Mouse (Mus musculus) hindlimb bud, embryonic 11.5 days (tissue): Measurements from ENCODE around the gene Spred1.

ENCODE experiments used
- DNase-seq: peaks from one replicate; pipeline ENCODE4 v3.0.0-alpha.2; 2012; ENCODE audit warnings: low read depth, low spot score; ENCODE audit errors: extremely low spot score

The Spred1 gene

GRCm38 (mm10) chr2:117121212-117121983 is at the start of gene Spred1:
Spred1 (plus strand) TSS chr2:117121374.
- DNase-seq = no peak

DNA sequence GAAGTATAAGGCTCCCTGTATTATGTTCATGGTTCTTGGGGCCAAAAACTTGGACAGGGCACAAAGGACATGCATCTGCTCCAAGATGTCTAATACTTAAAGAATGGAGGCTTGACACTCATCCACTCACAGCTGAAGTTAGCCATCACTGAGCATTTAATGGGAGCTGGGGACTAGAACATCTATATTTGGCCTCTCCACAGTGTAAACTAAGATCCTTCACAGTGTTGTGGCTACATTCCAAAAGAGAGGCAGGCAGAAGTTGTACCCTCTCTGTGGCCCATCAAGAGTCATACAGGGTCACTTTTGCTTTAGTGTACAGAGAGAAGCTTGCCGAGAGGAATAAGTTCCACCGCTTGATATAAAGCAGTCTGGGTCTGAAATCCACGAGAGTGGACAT is 49.6 kb upstream of the Spred1 start:
- DNase-seq = no peak

GRCm38 (mm10) chr2:117078711-117079110 is 42.5 kb upstream of the Spred1 start:
- no peak for DNase-seq

GRCm38 (mm10) chr2:117079621-117080020 is 41.6 kb upstream of the Spred1 start:
- no peak for DNase-seq

DNA sequence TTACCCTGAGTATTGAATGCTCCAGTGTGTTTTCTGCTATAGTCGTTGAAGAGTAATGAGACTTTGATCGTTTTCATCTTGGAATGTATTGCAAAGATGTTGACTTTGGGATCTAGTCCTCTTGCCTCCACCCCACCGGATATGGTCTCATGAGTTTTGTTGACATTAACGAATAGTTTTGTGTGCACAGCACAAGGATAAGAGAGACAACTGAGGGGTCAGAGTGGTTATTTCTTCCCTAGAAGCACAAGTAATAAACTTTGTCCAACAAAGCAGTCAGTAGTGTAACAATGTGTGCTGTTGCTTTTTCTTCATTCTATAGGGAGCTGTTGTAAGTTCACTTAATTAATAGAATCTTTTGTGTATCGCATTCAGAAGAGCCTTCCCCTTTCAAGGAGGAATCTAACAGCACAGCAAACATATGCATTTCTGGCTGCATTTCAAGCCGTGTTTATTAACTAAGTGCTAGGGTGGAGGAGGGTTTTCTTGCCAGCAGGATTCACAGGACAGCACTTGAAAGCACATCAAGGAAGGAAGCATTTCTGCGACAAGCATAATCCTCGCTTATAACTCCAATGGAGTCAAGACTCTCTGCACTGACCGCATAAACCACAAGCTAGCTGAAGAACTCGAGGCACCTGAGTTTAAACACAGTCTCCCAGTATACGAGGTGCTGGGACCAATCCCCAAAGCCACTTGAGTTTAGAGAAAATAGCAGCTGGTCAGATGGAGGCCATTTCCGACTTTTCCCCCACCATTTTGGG is 35.0 kb upstream of the Spred1 start:
- no peak for DNase-seq

GRCm38 (mm10) chr2:117086766-117087457 is 34.3 kb upstream of the Spred1 start:
- DNase-seq = no peak

DNA sequence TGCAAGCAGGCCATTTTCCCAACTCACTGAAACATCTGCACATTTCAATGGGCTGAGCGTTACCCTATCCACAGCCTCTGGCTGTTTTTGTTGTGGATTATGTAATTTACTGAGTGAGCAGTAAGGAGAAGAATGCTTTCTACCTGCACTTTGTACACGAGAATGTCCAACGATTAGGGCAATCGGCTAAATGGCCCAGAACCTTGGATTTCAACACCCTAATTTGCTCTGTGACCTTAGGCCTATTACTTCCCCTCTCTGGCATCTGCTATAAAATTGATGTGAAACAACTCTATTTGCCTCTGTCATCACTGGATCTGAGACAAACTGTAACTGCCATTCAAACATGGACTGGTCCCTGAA is 33.7 kb upstream of the Spred1 start:
- DNase-seq = no peak

DNA sequence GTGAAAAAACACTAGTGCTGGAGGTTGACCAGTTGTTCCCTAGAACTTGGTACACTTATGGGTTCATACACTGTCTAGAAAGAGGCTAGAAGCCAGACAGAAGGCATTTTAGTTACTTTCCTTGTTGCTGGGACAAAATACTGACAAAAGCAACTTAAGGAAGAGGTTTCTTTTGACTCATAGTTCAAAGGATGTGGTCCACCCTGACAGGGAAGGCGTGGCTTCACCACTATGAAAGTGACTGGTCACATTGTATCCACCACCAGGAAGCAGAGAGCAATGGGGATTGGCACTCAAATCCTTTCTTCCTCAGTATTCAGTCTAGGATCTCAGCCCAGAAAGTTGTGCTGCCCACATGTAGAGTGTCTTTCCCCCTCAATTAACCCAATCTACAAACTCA is 31.7 kb upstream of the Spred1 start:
- no peak for DNase-seq

DNA sequence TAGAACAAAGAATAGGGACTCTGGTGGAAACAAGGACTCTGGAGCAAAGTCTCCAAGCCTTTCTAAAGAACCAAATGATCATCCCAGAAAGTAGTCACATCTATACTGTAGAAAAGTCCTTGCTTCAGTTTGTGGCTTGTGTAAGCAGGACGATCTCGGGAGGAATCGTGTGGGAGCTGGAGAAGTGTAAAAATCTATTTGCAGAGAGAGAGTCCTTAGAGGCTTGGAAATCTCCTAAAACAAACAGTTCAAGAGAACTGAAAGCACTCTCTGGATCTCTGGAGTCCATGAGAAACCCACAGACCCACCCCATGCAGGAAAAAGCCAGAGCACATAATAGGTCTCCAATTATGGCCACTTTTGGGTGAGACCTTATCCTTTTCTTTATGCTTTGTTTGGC is 31.1 kb upstream of the Spred1 start:
- no peak for DNase-seq

DNA sequence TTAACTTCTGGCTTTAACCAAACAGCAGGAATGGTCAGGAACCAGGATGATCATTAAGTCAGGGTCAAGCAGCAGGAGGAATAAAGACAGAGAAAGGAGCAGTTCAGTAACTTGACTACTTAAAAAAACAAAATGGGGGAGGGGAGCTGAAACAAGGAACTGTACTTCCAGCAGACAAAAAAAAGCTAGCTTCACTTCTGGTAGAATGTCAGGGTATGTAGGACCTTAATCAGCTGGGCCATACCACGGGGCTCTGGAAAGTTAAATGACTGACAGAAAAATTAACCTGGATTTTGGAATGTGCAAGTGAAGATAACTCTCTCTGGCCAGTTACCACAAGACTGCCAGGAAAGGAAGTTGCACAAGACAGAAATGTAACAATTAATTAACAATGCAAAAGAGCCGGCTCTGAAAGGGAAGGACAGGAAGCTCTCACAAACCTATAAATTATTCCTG is 28.2 kb upstream of the Spred1 start:
- no peak for DNase-seq

- DNase-seq = no peak
Observed at GRCm38 (mm10) chr2:117095491-117095890, 25.7 kb upstream of the Spred1 start.

- no peak for DNase-seq
Observed at GRCm38 (mm10) chr2:117097305-117097704, 23.9 kb upstream of the Spred1 start.

GRCm38 (mm10) chr2:117099316-117099715 is 21.9 kb upstream of the Spred1 start:
- no peak for DNase-seq

DNA sequence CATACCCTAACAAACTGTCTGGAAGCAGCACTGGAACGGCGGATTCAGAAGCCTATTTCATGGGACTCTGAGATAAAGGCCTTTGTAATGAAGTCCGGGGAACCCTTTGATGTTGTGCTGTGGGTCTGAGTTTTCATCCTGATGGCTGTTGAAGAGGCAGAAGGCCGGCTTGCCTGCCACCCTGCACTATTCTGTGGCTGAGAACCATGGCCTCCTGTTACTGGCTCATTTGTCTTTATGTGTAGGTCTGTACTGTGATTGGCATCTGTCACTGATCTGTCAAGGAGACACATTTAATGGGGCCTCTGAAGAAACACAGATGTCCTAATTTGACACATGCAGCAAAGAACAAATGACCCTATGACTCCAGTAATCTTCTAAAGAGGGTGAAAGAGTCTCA is 17.7 kb upstream of the Spred1 start:
- DNase-seq = no peak

DNA sequence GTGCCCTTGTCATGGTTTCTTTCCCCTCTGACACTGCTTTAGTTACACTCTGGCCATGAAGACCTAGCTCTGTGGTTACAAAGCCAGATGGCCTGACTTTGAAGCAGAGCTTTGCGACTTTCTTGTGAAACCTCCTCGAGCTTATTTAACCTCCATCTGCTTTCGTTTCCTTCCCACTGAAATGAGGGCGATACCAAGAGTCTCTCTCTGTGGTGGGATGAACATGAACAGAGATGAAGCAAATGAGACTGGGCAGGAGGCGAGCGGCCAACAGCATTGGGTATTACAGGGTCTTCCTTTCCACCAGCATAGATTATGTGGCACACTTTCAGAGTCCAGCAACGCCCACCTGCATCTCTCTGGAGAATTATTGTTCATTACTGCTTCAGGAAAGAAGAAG is 15.8 kb upstream of the Spred1 start:
- DNase-seq = no peak

GRCm38 (mm10) chr2:117108059-117108458 is 13.1 kb upstream of the Spred1 start:
- DNase-seq = no peak

- no peak for DNase-seq
Observed at GRCm38 (mm10) chr2:117109296-117109695, 11.9 kb upstream of the Spred1 start.

DNA sequence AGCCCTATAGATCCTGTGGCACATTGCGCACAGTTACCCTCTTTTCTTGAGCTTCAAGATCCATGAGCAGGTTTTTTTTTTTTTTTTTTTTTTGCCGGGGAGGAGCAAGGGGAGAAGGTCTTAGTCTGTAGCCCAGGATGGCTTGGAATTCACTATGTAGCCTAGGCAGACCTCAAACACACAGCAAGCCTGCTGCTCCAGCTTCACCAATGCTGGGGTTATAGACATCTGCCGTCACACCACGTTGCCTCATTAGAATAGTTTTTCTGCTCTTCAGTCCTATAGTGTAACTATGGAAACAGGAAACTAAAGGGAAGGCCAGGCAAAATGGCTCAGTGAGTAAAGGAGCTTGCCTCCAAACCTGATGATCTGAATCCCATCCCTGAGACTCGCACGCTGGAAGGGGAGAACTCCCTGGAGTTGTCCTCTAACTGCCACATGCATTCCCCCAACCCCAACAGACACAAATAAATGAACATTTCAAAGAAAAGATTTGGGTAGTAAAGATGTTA is 10.8 kb upstream of the Spred1 start:
- no peak for DNase-seq

GRCm38 (mm10) chr2:117113262-117113661 is 7.9 kb upstream of the Spred1 start:
- DNase-seq = no peak

GRCm38 (mm10) chr2:117113762-117114161 is 7.4 kb upstream of the Spred1 start:
- no peak for DNase-seq

- DNase-seq = no peak
Observed at GRCm38 (mm10) chr2:117118516-117118915, 2.7 kb upstream of the Spred1 start.
